Mouse (Mus musculus) embryonic facial prominence, embryonic 15.5 days (tissue): ENCODE measurements around the gene Gm3015. TPM values are rescaled to one million over a fixed set of nuclear protein-coding genes. Genes with fewer than 3 reads are reported as not detected.
"Not testable (repeated sequence)": the region's sequence is repeated elsewhere in the genome, so short reads cannot be mapped to it uniquely, and the experiment has no call there.

ENCODE experiments used
- ATAC-seq: fragments of 200-750 bp; cut with Nextera tagmentation; 2 replicates; pipeline ENCODE4 v1.8.0; 2017; ENCODE audit warnings: low read depth, moderate TSS enrichment; ENCODE audit not compliant: insufficient number of reproducible peaks, low FRiP score, low TSS enrichment
- H3K27ac ChIP-seq: fragments of 300-500 bp; sonication (generic); replicated peaks from 2 replicates; pipeline ENCODE4 v1.5.1; 2015; ENCODE audit warnings: mild to moderate bottlenecking, inconsistent platforms
- H3K27me3 ChIP-seq: fragments of 300-500 bp; sonication (generic); 2 replicates; pipeline ENCODE4 v1.6.1; 2015; ENCODE audit warnings: inconsistent platforms
- H3K36me3 ChIP-seq: fragments of 300-500 bp; sonication (generic); 2 replicates; pipeline ENCODE4 v1.6.1; 2015; ENCODE audit warnings: mild to moderate bottlenecking, inconsistent platforms
- H3K4me1 ChIP-seq: fragments of 300-500 bp; sonication (generic); 2 replicates; pipeline ENCODE4 v1.6.1; 2015; ENCODE audit warnings: inconsistent platforms
- H3K4me2 ChIP-seq: fragments of 300-500 bp; sonication (generic); replicated peaks from 2 replicates; pipeline ENCODE4 v1.6.1; 2015; ENCODE audit warnings: mild to moderate bottlenecking, inconsistent platforms
- H3K4me3 ChIP-seq: fragments of 300-500 bp; sonication (generic); replicated peaks from 2 replicates; pipeline ENCODE4 v1.5.1; 2015; ENCODE audit warnings: mild to moderate bottlenecking, inconsistent platforms
- H3K9ac ChIP-seq: fragments of 300-500 bp; sonication (generic); 2 replicates; pipeline ENCODE4 v1.6.1; 2015; ENCODE audit warnings: inconsistent platforms
- H3K9me3 ChIP-seq: fragments of 300-500 bp; sonication (generic); replicated peaks from 2 replicates; pipeline ENCODE4 v1.6.1; 2016; ENCODE audit warnings: inconsistent platforms
- whole genome bisulfite sequencing: fragments of 180-500 bp; shearing (Covaris S2); methylation state at CpG from one replicate; pipeline ENCODE4 v1.1.7; 2015; 5-methylcytosine and 5-hydroxymethylcytosine counted together
- polyA plus RNA-seq: library from polyadenylated mRNA; unstranded; fragments of >200 nt; fragmentation: Nextera tagmentation; extraction: Ambion mirVana; gene quantifications from 2 replicates; pipeline ENCODE4 v1.2.1, GENCODE M21; 2015

Gene Gm3015
- not detected in 2 replicates for polyA plus RNA-seq

DNA sequence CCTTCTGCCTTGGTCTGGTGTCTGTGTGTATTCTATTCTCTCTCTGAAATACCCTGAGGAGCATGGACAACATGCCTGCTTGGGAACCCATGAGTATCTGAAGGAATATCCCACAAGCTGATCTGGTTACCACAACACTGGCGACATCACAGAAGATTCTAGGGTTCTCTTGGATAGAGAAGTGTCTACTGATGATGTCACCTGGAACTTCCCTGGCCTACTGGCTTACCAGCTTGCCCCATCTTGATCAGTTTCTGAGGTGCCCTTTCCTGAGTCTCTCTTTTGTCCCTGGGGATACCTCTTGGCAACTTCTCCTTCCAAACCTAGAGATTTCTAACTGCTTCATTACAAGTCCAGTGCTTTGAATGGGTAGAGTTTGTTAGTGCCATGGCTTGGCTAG is at the start of gene Gm3015:
Gene Gm3015 (minus strand): TSS at position 101 of the 400 bp plus-strand sequence.
- H3K36me3 ChIP-seq, H3K27ac ChIP-seq: not testable (repeated sequence)
- 92% methylated on average over 1 of the region's 1 CpGs for WGBS

DNA sequence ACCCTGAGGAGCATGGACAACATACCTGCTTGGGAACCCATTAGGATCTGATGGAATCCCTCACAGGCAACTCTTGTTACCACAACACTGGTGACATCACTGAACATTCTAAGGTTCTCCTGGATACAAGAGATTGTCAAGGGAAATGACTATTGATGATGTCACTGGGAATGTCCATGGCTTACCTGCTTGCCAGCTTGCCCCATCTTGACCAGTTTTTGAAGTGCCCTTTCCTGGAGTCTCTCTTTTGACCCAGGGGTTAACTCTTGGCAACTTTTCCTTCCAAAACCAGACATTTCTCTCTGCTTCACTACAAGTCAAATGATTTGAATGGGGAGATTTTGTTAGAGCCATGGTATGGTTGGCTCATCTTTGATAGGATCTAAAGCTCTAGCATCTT is 29.3 kb upstream of the Gm3015 start, which contains the start of gene Gm10377:
Gene Gm10377 (minus strand): TSS at position 101 of the 400 bp plus-strand sequence.
- not testable (repeated sequence) for H3K4me1 ChIP-seq, H3K4me2 ChIP-seq, H3K27me3 ChIP-seq, ATAC-seq, H3K36me3 ChIP-seq, H3K27ac ChIP-seq, H3K9me3 ChIP-seq, H3K4me3 ChIP-seq, H3K9ac ChIP-seq

More for the DNA sequence above, at the start of gene Gm3015:
- not testable (repeated sequence) for H3K27me3 ChIP-seq, H3K4me3 ChIP-seq, ATAC-seq, H3K4me2 ChIP-seq, H3K4me1 ChIP-seq, H3K9ac ChIP-seq, H3K9me3 ChIP-seq

Other genes with a start within 250 kb of the Gm3015 start
- gene Gm8024, start 244.5 kb downstream of the Gm3015 start, polyA plus RNA-seq = not detected in 2 replicates
- not detected in 2 replicates for gene Gm17124, start 168.9 kb downstream of the Gm3015 start, polyA plus RNA-seq
- not detected in 2 replicates for gene Gm3633, start 126.9 kb downstream of the Gm3015 start, polyA plus RNA-seq
- not detected in 2 replicates for gene Gm10378, start 112.9 kb downstream of the Gm3015 start, polyA plus RNA-seq
- gene Gm10377, start 29.2 kb upstream of the Gm3015 start, polyA plus RNA-seq = not detected in 2 replicates
- not detected in 2 replicates for gene Gm21977, start 84.7 kb upstream of the Gm3015 start, polyA plus RNA-seq
- not detected in 2 replicates for gene Gm8082, start 224.8 kb upstream of the Gm3015 start, polyA plus RNA-seq
- gene Gm10376, start 246.8 kb upstream of the Gm3015 start, polyA plus RNA-seq = not detected in 2 replicates